ENCODE assay signal across 10 mouse cellular contexts in genomic region chr2:27296656-27297406, GRCm38 (mm10). TPM values are rescaled to one million over a fixed set of nuclear protein-coding genes. Genes with fewer than 3 reads are reported as not detected.
DNase-seq lines count a peak whose midpoint lies in the region; ATAC-seq and TF ChIP-seq lines count a peak whose summit lies in the region.
"Had no signal": no experiment of that assay in that cellular context is flagged by ENCODE, and none has a peak within 500 bp of the region (broad histone marks: within the 10 kb centered on the region; RNA-seq: fewer than 3 reads in every experiment).

No protein-coding gene starts in this region.

- H3K27me3 ChIP-seq in lung, postnatal 0 days (replicated peaks; ENCODE audit: insufficient read depth, low read length), result no peaks in the 10 kb centered on the region
- H3K27me3 ChIP-seq: Patski had no signal

- no peak overlapping the region for H3K27ac ChIP-seq in lung, postnatal 0 days (ENCODE audit: low read length)

- TF ChIP-seq CTCF in lung, postnatal 0 days (IDR thresholded peaks at IDR 0.05), result no peak

- no peaks in the 10 kb centered on the region for H3K4me1 ChIP-seq in lung, postnatal 0 days (ENCODE audit: insufficient read depth, low read depth, low read length)

- no peak overlapping the region for H3K9ac ChIP-seq in lung, postnatal 0 days (replicated peaks; ENCODE audit: low read depth)

- H3K4me3 ChIP-seq in lung, postnatal 0 days (ENCODE audit: low read depth, low read length), result no peak overlapping the region

- peak; percentile 79 for ATAC-seq in lung, postnatal 0 days
- ATAC-seq: inflammation-experienced regulatory T-cells, adult 6 months; Patski had no signal

- DNase-seq in adrenal gland, postnatal 14 days, result peak; percentile 50
- DNase-seq in adrenal gland, postnatal 4 days (ENCODE audit: low spot score in 2 of 2), result no peak
- DNase-seq in lung, postnatal 0 days (ENCODE audit: low spot score), result peak; percentile 66
- DNase-seq in lung, postnatal 14 days, result no peak
- DNase-seq in naive thymus-derived CD4-positive, alpha-beta T cell, adult 2 months (ENCODE audit: low read depth), result peak; percentile 33
- peak; percentile 76 for DNase-seq in thymus, postnatal 14 days
- DNase-seq in layer of hippocampus, adult 8-10 months (ENCODE audit: low spot score in 2 of 2), result no peak
- DNase-seq in right cerebral cortex, postnatal 4 days, result no peak

- H3K4me2 ChIP-seq in lung, postnatal 0 days (replicated peaks; ENCODE audit: low read depth, low read length), result no peak overlapping the region

- 0 out of 2 replicates have a peak, but pooled peaks cover 2% of the 10 kb centered on the region for H3K36me3 ChIP-seq in lung, postnatal 0 days (ENCODE audit: insufficient read depth, low read length)

- no peaks in the 10 kb centered on the region for H3K9me3 ChIP-seq in lung, postnatal 0 days (ENCODE audit: low read length)

- 62% methylated on average over 9 of the region's 9 CpGs for WGBS in lung, postnatal 0 days

- TF ChIP-seq EP300 in lung, postnatal 0 days (IDR thresholded peaks at IDR 0.05), result no peak

RNA-seq across cellular contexts. Expression of gene Sardh, which starts 48.7 kb away (rescaled TPM):
- total RNA-seq in adrenal gland, postnatal 14 days (2021), result 15.1 and 81.2 TPM in 2 replicates
- 10 to 100 TPM; 33.3 to 44.3 TPM for total RNA-seq in adrenal gland, postnatal 4 days (2021)
- 11.5 and 12.6 TPM in 2 replicates for polyA plus RNA-seq in lung, postnatal 0 days (2015; fragmentation: Nextera tagmentation; extraction: Ambion mirVana)
- 10 to 100 TPM in 1 of 4 experiments, 1 to 10 TPM in 3; 6.1 to 11.5 (median 9.1) TPM for total RNA-seq in layer of hippocampus, adult 8-10 months (2022)

Comparison
In these comparisons a context has a peak if more than half of its experiments do, and no peak if none do; other contexts are left out.
1. DNase-seq: peak in adrenal gland, postnatal 14 days (single experiment), lung, postnatal 0 days (single experiment), naive thymus-derived CD4-positive, alpha-beta T cell, adult 2 months (single experiment) and thymus, postnatal 14 days (single experiment); none in adrenal gland, postnatal 4 days (0 of 2), lung, postnatal 14 days (single experiment), layer of hippocampus, adult 8-10 months (0 of 2) and right cerebral cortex, postnatal 4 days (single experiment).